Mouse (Mus musculus) E14TG2a.4 (cell line): ENCODE results near the gene 2010109A12Rik.

Experiments used
- H3K27me3 ChIP-seq: 2 replicates; pipeline ENCODE4 v1.6.1; 2014; ENCODE audit warnings: low read length, control low read depth; ENCODE audit not compliant: insufficient read depth
- H3K36me3 ChIP-seq: 2 replicates; pipeline ENCODE4 v1.6.1; 2014; ENCODE audit warnings: low read length, control low read depth; ENCODE audit not compliant: insufficient read depth
- H3K4me1 ChIP-seq: replicated peaks from 2 replicates; pipeline ENCODE4 v1.6.1; 2014; ENCODE audit warnings: low read depth, low read length, control low read depth
- H3K4me3 ChIP-seq: replicated peaks from 2 replicates; pipeline ENCODE4 v1.5.1; 2014; ENCODE audit warnings: mild to moderate bottlenecking, low read length
- H3K9me3 ChIP-seq: 2 replicates; pipeline ENCODE4 v1.6.1; 2014; ENCODE audit warnings: low read length, control low read depth
- CTCF ChIP-seq: conservative IDR thresholded peaks from 2 replicates; pipeline ENCODE4 v1.5.1; 2014; ENCODE audit warnings: low read length
- NANOG ChIP-seq: IDR thresholded peaks from 2 replicates; pipeline ENCODE4 v1.6.1; 2014; ENCODE audit warnings: borderline replicate concordance, low read length, mixed read lengths
- POU5F1 ChIP-seq: IDR thresholded peaks from 2 replicates; pipeline ENCODE4 v1.6.1; 2014; ENCODE audit warnings: low read length, borderline replicate concordance

2010109A12Rik gene

DNA sequence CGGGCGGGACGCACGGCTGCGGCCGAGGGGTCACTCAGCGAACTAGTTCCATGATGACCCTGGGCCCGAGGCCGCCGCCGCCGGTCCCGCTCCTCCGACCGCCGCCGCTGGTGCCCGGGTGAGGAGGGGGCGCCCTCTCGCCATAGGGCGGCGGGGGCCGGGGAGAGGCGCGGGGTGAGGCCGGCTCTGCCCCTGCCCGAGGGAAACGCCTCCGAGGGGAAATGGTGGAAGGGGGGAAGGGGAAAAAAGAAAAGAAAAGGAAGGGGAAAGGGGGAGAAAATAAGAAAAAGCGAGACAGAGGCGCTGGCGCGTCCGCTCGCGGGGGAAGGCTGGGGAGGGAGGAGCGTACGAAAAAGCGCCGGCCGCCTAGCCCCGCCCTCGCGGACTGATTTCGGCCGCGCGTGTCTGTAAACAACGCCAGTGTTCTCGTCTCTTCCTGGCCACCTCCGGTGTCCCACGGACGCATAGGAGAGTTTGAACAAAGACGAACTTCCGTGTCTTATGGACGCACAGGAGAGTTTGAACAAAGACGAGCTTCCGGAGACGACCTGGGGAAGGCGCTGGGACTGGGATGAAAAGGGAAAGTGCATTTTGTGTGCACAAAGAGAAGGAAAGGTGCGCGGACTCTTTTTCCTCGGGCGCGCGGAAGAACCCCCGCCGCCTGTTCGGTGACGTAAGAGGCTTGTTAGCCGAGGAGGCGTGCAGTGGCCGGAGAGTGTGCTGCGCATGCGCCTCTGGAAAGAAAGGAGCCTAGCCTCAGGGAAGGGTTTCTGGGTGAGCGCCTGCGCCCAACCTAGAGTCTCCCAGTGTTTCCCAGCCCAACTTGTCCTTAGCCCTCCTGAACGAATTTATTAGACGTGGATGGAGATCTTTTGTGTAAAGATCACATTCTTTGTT lies at the start of gene 2010109A12Rik, which contains the start of gene Ccni:
Gene 2010109A12Rik, plus strand, starts transcription at position 410 of the 897 bp plus-strand sequence.
Gene Ccni, minus strand, starts transcription at position 387 of the 897 bp plus-strand sequence.
- Histone ChIP-seq H3K36me3 (peaks cover 9% of the 10 kb centered on the region), H3K4me1 (peaks cover 22% of the 10 kb centered on the region), H3K9me3 (no peaks in the 10 kb centered on the region), H3K4me3 (peak within 1 kb of the TSS; percentile 93), H3K27me3 (no peaks in the 10 kb centered on the region)
- TF ChIP-seq POU5F1 (peak; percentile 25; the same call in 1 of the 2 replicates), CTCF (no peak), NANOG (no peak)

DNA sequence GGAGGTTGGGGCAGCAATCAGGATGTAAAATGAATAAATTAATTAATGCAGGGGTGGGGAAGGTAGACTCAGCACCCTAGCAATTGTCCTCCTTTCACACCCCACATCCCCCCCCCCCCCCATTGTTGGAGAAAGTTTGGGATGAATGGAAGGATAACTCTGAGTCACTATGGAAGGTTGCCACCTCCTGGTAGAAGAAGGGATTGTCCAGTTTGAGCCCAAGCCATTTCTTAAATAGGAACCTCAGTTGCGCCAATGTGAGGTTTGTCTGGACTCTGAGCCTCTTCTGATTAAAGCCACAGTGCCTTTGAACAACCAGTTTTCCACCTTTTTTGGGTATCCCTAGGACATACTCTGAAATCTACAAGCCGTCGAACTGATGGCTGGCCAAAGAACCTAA lies 42.8 kb upstream of the 2010109A12Rik start:
- H3K4me3 ChIP-seq, result no peak overlapping the region
- TF ChIP-seq NANOG, result no peak
- TF ChIP-seq POU5F1, result no peak
- TF ChIP-seq CTCF, result peak; percentile 48

DNA sequence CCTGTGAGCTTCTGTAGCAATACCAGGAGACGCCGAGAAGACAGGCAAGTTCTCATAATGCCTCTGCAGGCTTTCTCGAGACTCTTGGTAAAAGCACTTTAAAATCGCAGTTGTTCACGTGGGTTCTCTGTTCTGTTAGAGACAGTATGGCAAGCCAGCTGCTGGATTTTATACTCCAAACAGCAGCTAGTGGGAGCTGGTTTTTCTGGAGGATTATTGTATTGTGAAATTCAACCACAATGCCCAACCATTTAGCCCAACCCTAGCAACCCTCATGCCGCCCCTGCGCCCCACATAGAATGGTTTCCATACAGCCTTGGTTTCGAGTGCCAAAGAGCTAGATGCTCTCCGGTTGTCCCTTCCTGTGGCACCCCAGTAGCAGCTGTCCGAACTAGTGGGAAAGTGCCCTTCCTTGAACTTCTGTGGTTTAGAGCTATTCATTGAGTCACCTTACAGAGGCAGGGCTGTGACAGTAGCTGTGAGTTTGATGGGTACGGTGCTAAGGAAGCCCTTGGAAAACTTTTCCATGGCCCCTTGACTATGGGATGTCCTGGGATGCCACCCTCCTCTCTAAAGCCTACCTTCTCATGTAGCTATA lies 38.3 kb upstream of the 2010109A12Rik start:
- Histone ChIP-seq H3K4me3 (no peak overlapping the region), H3K36me3 (peaks cover 95% of the 10 kb centered on the region), H3K4me1 (0 out of 2 replicates have a peak, but pooled peaks cover 5% of the 10 kb centered on the region), H3K9me3 (no peaks in the 10 kb centered on the region), H3K27me3 (no peaks in the 10 kb centered on the region)
- TF ChIP-seq CTCF, result peak; percentile 58
- no peak for TF ChIP-seq POU5F1

More for the DNA sequence above, 42.8 kb upstream of the 2010109A12Rik start:
- no peaks in the 10 kb centered on the region for H3K9me3 ChIP-seq
- H3K4me1 ChIP-seq, result peaks cover 5% of the 10 kb centered on the region; the same call in 1 of the 2 replicates
- H3K27me3 ChIP-seq, result no peaks in the 10 kb centered on the region
- peaks cover 95% of the 10 kb centered on the region for H3K36me3 ChIP-seq

DNA sequence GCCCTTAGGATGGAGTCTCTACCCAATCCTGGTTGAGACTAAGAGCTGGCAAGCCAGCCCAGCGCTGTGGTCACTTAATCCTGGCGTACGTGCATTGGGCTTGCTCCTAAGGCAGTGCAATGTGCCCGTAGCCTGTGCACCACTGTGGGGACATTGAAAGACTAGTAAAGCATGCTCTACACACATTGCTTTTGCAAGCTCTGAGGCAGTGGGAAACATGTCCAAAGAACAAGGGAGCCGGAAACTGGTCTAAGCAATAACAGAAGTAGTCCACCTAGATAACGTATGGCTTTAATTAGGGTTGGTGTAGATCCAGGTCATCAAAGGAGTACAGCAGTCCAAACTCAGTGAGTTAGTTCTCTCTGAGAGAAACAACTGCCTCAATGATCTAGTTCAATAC lies 37.7 kb upstream of the 2010109A12Rik start:
- H3K27me3 ChIP-seq, result no peaks in the 10 kb centered on the region
- peaks cover 98% of the 10 kb centered on the region for H3K36me3 ChIP-seq
- no peaks in the 10 kb centered on the region for H3K9me3 ChIP-seq
- no peak overlapping the region for H3K4me3 ChIP-seq
- TF ChIP-seq NANOG, result no peak
- no peak for TF ChIP-seq POU5F1
- 0 out of 2 replicates have a peak, but pooled peaks cover 5% of the 10 kb centered on the region for H3K4me1 ChIP-seq

DNA sequence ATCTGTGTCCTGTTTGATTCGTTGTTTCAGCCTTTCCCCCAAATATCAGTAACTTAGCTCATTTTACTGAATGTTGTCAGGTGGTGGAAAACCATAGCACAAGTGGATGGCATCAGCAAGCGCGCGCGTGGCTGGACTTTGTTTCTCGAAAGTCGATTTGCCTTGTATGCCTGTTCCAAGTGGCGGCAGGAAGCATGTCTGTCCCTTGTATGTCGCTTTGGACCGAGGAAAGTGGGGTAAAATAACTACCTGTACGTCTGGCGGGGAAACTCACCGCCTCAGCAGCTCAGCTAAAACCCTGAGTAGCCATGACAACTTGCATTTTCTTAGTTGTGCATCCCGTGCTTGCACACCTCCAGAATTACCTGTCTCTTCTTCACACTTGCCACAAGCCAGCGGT lies 34.9 kb upstream of the 2010109A12Rik start:
- H3K4me3 ChIP-seq, result no peak overlapping the region
- H3K36me3 ChIP-seq, result peaks cover 95% of the 10 kb centered on the region
- H3K27me3 ChIP-seq, result no peaks in the 10 kb centered on the region
- TF ChIP-seq CTCF, result no peak
- no peak for TF ChIP-seq POU5F1
- no peak for TF ChIP-seq NANOG
- peaks cover 8% of the 10 kb centered on the region; the same call in 1 of the 2 replicates for H3K4me1 ChIP-seq
- no peaks in the 10 kb centered on the region for H3K9me3 ChIP-seq

DNA sequence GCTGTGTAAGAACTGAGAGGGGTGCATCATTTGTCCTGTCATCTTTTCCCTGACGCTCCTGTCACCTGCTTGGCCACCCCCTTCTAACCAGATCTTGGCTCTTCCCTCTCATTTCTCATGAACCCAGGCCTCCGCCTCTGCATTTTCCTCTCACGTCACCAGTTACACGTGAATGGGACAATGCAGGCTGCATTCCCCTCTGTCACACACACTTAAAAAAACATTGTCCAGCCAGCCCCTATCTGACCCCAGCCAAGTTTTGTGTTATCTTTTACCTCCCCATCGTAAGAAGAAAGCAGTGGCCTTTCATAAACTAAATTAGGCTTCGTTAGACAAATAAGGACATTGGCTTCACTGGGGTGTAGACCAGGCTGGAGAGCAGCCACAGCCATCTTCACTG lies 33.8 kb upstream of the 2010109A12Rik start:
- no peaks in the 10 kb centered on the region for H3K27me3 ChIP-seq
- H3K4me1 ChIP-seq, result peaks cover 7% of the 10 kb centered on the region; the same call in 1 of the 2 replicates
- H3K36me3 ChIP-seq, result peaks cover 95% of the 10 kb centered on the region
- no peak for TF ChIP-seq NANOG
- TF ChIP-seq POU5F1, result no peak
- no peak for TF ChIP-seq CTCF
- H3K9me3 ChIP-seq, result no peaks in the 10 kb centered on the region
- H3K4me3 ChIP-seq, result no peak overlapping the region

DNA sequence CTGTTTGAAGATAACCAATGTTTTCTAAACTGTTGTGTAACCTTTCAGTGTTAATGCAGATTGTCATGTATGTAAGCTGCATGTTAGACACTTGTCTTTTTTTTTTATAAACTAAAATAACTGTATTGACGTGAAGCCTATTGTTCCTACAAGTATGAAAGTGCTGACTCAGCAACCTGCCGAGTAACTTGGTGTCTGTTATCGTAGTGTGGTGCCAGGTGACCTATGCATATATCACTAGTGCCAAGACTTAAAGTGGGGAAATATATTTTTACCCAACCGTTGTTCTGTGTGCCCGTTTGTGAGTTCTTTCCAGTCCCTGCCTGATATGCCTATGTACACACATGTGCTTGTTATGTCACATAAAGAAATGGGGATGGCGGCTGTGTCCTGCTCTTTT lies 31.6 kb upstream of the 2010109A12Rik start:
- Histone ChIP-seq H3K4me3 (no peak overlapping the region), H3K4me1 (peaks cover 7% of the 10 kb centered on the region; the same call in 1 of the 2 replicates), H3K36me3 (peaks cover 95% of the 10 kb centered on the region), H3K9me3 (no peaks in the 10 kb centered on the region), H3K27me3 (no peaks in the 10 kb centered on the region)
- TF ChIP-seq CTCF (no peak), POU5F1 (no peak), NANOG (no peak)

DNA sequence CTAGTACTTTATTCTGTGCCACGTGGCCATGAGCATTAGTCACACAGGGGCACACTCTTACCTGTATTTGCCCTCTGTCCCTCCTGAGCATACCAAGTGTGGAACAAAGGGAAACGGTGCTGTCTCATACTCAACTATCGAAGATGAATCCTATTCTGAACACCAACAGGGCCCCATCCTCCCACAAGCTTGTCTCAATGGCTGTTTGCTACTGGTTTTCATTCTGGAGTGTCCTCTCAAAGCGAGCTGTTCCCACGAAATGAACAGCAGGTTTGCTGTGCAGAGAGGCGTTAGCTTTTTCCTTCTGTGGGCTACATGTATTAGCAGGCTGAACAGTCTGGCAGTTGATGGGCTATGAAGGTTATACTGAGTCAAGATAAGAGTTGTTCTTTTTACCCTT lies 27.7 kb upstream of the 2010109A12Rik start:
- TF ChIP-seq CTCF (no peak), POU5F1 (no peak), NANOG (no peak)
- Histone ChIP-seq H3K4me3 (no peak overlapping the region), H3K36me3 (peaks cover 94% of the 10 kb centered on the region), H3K27me3 (no peaks in the 10 kb centered on the region), H3K9me3 (no peaks in the 10 kb centered on the region), H3K4me1 (peaks cover 7% of the 10 kb centered on the region; the same call in 1 of the 2 replicates)
